Mouse (Mus musculus) monocyte, adult 5-6 weeks (primary cell): ENCODE measurements around the gene Cetn3. TPM values are rescaled to one million over a fixed set of nuclear protein-coding genes. Genes with fewer than 3 reads are reported as not detected.
A peak's percentile ranks its signal among the peaks of the same experiment; 100 is the strongest.

Experiments
- ATAC-seq: fragments of 153-309, 156-312 bp; replicated peaks from 2 replicates; pipeline ENCODE4 v1.8.0; 2017; ENCODE audit warnings: mild to moderate bottlenecking; ENCODE audit not compliant: low TSS enrichment, insufficient number of reproducible peaks, severe bottlenecking, poor library complexity, low FRiP score
- total RNA-seq: library from RNA; stranded (forward); fragments of 200-1000, 200-491, 200-594 nt; gene quantifications from 3 replicates; pipeline ENCODE4 v1.2.3, GENCODE M21; 2017

The Cetn3 gene
- 216 to 262 TPM (median 246 TPM) in 3 replicates for total RNA-seq

DNA sequence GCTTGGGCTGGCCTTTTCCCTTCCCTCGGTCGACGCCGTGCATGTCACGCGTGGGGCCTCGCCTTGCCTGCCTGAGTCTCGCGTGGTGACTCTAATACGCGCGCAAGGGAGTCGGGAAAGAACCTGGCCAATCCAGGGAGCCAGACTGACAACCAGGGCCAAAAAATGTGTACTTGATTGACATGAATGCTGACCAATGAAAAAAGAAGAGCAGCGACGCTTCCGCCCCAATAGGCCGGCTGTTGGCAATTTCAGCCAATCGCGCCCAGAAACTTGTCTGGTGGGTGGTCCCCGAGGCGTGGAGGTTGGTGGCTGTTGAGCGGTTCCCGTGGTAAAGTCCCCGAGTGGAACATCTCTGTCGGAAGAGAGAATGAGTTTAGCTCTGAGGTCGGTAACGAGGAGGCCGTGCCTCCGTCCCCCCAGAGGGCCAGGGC lies at the start of gene Cetn3:
TSS of gene Cetn3 (plus strand) at position 107 of the 434 bp plus-strand sequence.
- ATAC-seq, result peak; percentile 90

DNA sequence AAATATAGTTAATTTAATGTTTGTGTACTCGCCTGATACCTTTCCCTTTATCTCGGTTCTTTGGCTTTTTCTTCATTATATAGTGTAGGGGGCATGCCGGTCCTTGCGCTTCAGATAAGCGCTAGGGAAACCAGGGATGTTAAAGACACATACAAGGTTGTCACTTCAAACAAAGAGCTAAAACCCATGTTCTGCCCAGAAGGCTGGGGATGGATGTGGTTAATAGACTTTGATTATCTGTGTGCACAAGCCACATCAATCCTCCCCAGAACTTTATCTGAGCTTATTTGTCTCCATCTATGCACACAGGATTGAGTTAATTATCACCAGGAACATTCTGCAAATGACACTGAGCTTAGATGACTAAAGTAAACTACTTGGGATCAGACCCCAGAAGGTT lies 46.3 kb upstream of the Cetn3 start:
- no peak for ATAC-seq

- peak; percentile 61 for ATAC-seq
These were observed 42.0 kb upstream of the Cetn3 start for GRCm38 (mm10) chr13:81740898-81741297.

GRCm38 (mm10) chr13:81743391-81744091 lies 39.3 kb upstream of the Cetn3 start:
- no peak for ATAC-seq

- ATAC-seq, result no peak
These were observed 38.8 kb upstream of the Cetn3 start for GRCm38 (mm10) chr13:81744092-81744396.

- no peak for ATAC-seq
These were observed 28.0 kb upstream of the Cetn3 start for GRCm38 (mm10) chr13:81754878-81755277.

GRCm38 (mm10) chr13:81755324-81755723 lies 27.6 kb upstream of the Cetn3 start:
- ATAC-seq, result no peak

DNA sequence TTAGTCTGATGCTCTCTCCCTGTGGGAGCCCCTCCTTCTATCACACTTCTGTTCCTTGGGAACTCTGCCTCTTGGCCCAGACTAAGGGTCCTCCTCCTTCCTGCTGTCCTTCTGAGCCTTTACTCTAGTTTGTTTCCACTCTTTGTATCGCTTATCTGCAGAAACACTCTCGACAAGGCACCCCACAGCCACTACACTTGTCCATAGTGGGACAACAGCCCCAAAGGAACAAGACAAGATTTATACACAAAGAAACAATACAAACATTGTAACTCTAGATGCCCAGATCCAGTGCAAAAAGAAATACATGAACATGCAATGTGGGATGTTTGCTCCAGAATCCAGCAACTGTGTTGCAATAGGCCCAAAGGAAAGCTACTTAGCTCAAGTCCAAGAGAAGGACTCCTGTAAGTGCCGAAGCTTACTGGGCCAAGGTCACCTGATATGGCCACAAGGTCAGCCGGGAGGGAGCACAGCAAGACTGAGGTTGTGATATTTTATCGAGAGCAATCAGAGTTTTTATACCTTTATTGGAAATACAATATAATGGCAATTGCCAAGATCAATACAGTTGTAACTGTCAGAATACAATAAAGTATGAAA lies 25.7 kb upstream of the Cetn3 start:
- ATAC-seq, result no peak

DNA sequence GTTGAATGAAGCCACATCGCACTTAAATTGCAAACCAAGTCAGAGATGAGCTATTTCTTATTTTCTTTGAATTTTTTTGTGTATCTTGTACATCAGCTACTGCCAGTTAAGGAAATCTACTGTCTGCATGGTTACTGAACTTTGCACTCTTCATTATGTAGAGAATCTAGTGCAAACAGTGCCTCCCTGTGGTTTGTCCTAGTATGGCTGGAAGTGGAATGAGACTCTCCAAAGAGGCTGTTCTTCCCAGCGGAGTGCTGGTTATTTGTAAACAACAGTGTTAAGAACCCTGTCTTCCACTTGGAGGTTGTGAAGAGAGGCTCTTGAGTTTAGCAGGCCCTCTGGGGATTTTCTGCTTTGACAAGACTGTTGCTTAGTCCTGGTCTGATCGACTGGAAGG lies 22.5 kb upstream of the Cetn3 start:
- 0 out of 2 replicates have a peak, but pooled peaks have one; percentile 30 for ATAC-seq

DNA sequence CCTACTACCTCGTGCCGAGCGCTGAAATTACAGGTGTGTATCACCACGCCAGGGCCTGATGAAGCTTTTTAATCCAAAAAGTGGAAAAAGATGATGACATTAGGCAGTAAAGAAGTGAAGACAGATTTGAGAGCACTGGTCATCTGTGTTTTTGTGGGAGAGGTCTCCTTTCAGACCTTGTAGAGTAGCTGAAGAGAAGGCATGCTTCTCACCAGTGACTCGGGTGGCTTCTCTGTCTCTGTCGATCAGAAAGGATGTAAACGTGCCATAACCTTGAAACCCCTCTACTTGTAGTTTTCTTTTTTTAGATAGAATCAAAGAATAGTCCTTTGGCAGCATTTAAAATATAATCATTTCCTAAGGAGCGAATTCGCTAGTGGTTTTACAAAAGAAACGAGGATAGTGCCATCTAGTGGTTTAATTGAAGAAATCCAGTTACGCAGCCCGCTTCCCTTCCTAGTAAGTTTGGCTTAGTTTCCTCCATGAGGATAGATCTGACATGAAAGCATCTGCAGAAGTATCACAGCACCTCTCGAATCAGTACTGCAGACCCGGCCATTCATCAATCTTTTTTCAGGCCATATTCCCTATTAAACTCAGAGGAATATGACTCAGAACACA lies 21.2 kb upstream of the Cetn3 start:
- peak; percentile 44; the same call in 1 of the 2 replicates for ATAC-seq

GRCm38 (mm10) chr13:81764173-81764572 lies 18.7 kb upstream of the Cetn3 start:
- no peak for ATAC-seq

- ATAC-seq, result no peak; the same call in 1 of the 2 replicates
These were observed 15.7 kb upstream of the Cetn3 start for GRCm38 (mm10) chr13:81767038-81767659.

- no peak for ATAC-seq
These were observed 6.7 kb upstream of the Cetn3 start for GRCm38 (mm10) chr13:81776217-81776616.

DNA sequence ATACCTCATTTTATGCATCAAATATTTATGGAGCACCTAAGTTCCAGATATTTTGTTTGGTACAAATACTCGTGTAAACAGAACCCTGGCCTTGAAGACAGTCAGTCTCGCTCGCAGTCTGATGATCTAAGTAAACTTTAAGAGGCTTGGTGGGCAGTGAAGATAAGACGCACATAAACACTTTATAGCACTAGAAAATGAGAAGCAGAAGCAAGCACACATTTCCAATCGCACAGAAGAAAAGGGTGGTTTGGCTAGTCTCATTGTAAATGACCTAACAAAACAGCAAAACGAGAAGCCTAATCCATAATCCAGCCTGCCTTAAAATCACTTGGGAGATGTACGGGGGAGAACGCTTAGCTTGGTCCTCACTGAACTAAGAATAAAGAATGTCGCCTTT lies 402 bp upstream of the Cetn3 start:
- no peak for ATAC-seq

DNA sequence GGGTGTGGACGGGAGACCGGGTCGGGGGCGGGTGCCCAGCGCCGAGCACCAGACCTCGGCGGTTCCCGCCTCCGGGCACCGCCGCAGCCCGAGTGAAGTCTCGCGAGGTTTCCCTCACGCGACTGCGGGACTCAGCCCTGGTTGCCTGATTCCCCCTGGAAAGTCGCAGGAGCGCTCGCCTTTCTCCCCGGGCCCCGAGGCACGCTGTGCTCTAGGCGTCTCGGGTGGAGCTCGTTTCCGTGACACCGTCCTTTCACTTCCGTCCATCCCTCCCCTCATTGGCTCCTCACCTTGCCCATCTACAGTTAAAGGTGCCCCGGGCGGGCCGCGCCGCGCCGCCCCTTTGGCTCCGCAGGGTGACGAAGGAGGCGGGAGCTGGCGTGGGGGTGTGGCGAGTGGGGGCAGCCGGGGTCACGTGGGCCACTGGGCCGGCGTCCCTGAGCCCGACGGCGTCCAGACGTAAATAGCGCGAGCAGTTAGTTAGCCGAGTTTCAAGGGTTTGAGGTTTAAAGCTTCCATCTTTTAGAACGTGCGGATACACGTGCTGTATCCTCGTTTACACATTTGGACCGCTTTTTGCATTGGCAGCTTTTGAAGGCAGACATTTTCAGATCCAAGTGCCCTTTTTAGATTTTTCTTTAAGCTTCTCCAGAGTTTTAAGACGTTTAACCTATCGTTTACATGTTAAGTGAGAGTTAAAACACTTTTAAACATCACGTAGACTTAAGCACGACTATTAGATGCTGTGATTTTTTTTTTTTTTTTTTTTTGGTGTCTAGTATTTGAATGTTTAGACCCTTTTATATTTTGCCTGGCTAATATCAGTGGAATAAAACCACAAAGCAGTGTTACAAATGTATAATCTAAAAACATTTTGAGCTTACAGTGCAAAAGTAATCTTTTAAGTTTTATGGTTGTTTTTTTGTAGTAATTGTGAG lies 797 bp downstream of the Cetn3 start:
- ATAC-seq, result peak; percentile 90

GRCm38 (mm10) chr13:81785766-81786480 lies 3.0 kb downstream of the Cetn3 start:
- ATAC-seq, result no peak

DNA sequence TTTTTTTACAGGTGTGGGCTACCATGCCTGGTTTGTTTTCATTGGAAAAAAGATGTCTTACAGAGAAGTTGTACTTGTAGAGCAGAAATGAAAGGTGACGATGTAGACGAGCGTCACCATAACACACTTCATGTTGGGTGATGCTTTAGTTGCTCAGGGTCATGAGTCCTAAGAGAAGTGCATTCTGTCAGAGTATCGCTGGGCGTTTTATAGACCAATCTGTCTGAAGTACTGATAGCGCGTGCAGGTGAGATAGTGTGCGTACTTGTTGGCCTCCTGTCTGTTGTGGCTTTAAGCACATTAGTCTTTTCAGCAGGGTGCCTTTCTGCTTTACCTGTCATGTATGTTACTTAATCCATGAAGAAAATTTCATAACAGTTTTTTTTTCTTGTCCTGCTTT lies 7.3 kb downstream of the Cetn3 start:
- ATAC-seq, result no peak

DNA sequence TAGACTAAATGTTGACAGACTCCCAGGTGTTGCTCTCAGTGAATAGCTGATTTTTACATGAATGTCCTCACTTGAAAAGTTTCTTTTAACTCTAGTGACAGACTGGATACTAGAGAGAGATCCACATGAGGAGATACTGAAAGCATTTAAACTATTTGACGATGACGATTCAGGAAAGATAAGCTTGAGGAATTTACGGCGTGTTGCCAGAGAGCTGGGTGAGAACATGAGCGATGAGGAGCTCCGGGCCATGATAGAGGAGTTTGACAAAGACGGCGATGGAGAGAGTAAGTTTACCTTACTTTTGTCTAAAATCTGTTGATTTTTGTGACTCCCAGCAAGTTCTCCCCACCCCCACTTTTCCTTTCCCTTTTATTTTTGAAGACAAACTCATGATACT lies 9.0 kb downstream of the Cetn3 start:
- ATAC-seq, result no peak
